Mouse (Mus musculus) CH12.LX (cell line): ENCODE results near the gene Vav2.

Experiments used
- CTCF ChIP-seq, 2 experiments: IDR thresholded peaks in 1 of 2; conservative IDR thresholded peaks in 1 of 2; 2 replicates each; pipeline ENCODE4 v1.5.1; 2011 to 2012; ENCODE audit warnings: low read depth in 2 of 2, low read length in 2 of 2, improper control_type of control experiment in 1 of 2, inconsistent platforms in 1 of 2, mild to moderate bottlenecking in 1 of 2, moderate library complexity in 1 of 2
- EP300 ChIP-seq: IDR thresholded peaks from 2 replicates; pipeline ENCODE4 v1.6.1; 2011; ENCODE audit warnings: low read length, improper control_type of control experiment
- ETS1 ChIP-seq: conservative IDR thresholded peaks from 2 replicates; pipeline ENCODE4 v1.6.1; 2012; ENCODE audit warnings: low read depth, mild to moderate bottlenecking, inconsistent platforms, low read length, improper control_type of control experiment, moderate library complexity
- IRF4 ChIP-seq: IDR thresholded peaks from 2 replicates; pipeline ENCODE4 v1.6.1; 2014; ENCODE audit warnings: low read depth, mild to moderate bottlenecking, inconsistent platforms, low read length, improper control_type of control experiment
- MAFK ChIP-seq: IDR thresholded peaks from 2 replicates; pipeline ENCODE4 v1.6.1; 2011; ENCODE audit warnings: low read length, improper control_type of control experiment; ENCODE audit not compliant: insufficient replicate concordance
- MEF2A ChIP-seq: IDR thresholded peaks from 2 replicates; pipeline ENCODE4 v1.6.1; 2014; ENCODE audit warnings: low read depth, mild to moderate bottlenecking, inconsistent platforms, low read length, improper control_type of control experiment, borderline replicate concordance
- MYC ChIP-seq: IDR thresholded peaks from 2 replicates; pipeline ENCODE4 v1.6.1; 2011; ENCODE audit warnings: low read depth, mild to moderate bottlenecking, improper control_type of control experiment, low read length
- RCOR1 ChIP-seq: conservative IDR thresholded peaks from 2 replicates; pipeline ENCODE4 v1.6.1; 2012; ENCODE audit warnings: low read depth, mild to moderate bottlenecking, inconsistent platforms, low read length, improper control_type of control experiment
- SIN3A ChIP-seq: IDR thresholded peaks from 2 replicates; pipeline ENCODE4 v1.6.1; 2012; ENCODE audit warnings: low read length, improper control_type of control experiment, inconsistent platforms
- TCF12 ChIP-seq: IDR thresholded peaks from 2 replicates; pipeline ENCODE4 v1.6.1; 2014; ENCODE audit warnings: low read depth, mild to moderate bottlenecking, inconsistent platforms, low read length, improper control_type of control experiment
- UBTF ChIP-seq: IDR thresholded peaks from 2 replicates; pipeline ENCODE4 v1.6.1; 2012; ENCODE audit warnings: low read depth, mild to moderate bottlenecking, inconsistent platforms, low read length, improper control_type of control experiment, moderate library complexity
- USF2 ChIP-seq: conservative IDR thresholded peaks from 2 replicates; pipeline ENCODE4 v1.6.1; 2011; ENCODE audit warnings: low read depth, low read length, improper control_type of control experiment
- ZKSCAN1 ChIP-seq: IDR thresholded peaks from 2 replicates; pipeline ENCODE4 v1.6.1; 2012; ENCODE audit warnings: low read depth, inconsistent platforms, low read length, improper control_type of control experiment, borderline replicate concordance

GRCm38 (mm10) chr2:27330446-27330845, 96.4 kb downstream of the Vav2 start:
- TF ChIP-seq MEF2A (no peak), USF2 (no peak), MAFK (no peak), CTCF (conservative IDR thresholded peaks at IDR 0.05 in 1 of 2, IDR thresholded peaks at IDR 0.05 in 1 of 2; ENCODE audit: low read depth in 2 of 2, low read length in 2 of 2) (no peak), SIN3A (no peak), TCF12 (no peak), ETS1 (no peak), RCOR1 (no peak), EP300 (no peak), UBTF (no peak), MYC (no peak), IRF4 (no peak), ZKSCAN1 (no peak)
